Mouse (Mus musculus) midbrain, embryonic 13.5 days (tissue): ENCODE measurements around the gene Npcd. TPM values are rescaled to one million over a fixed set of nuclear protein-coding genes. Genes with fewer than 3 reads are reported as not detected.
A peak's percentile ranks its signal among the peaks of the same experiment; 100 is the strongest.

Experiments used
- ATAC-seq: fragments of 200-750 bp; cut with Nextera tagmentation; 2 replicates; pipeline ENCODE4 v1.8.0; 2017; ENCODE audit warnings: mild to moderate bottlenecking, moderate TSS enrichment, moderate library complexity
- H3K27ac ChIP-seq: fragments of 300-500 bp; sonication (generic); 2 replicates; pipeline ENCODE4 v1.5.1; 2015; ENCODE audit warnings: inconsistent platforms, mild to moderate bottlenecking, moderate library complexity
- H3K27me3 ChIP-seq: fragments of 300-500 bp; sonication (generic); 2 replicates; pipeline ENCODE4 v1.6.1; 2015; ENCODE audit warnings: mild to moderate bottlenecking, inconsistent platforms
- H3K36me3 ChIP-seq: fragments of 300-500 bp; sonication (generic); 2 replicates; pipeline ENCODE4 v1.6.1; 2015; ENCODE audit warnings: mild to moderate bottlenecking, inconsistent platforms
- H3K4me1 ChIP-seq: fragments of 300-500 bp; sonication (generic); replicated peaks from 2 replicates; pipeline ENCODE4 v1.6.1; 2015; ENCODE audit warnings: inconsistent platforms
- H3K4me2 ChIP-seq: fragments of 300-500 bp; sonication (generic); replicated peaks from 2 replicates; pipeline ENCODE4 v1.6.1; 2015; ENCODE audit warnings: moderate library complexity, mild to moderate bottlenecking, inconsistent platforms
- H3K4me3 ChIP-seq: fragments of 300-500 bp; sonication (generic); replicated peaks from 2 replicates; pipeline ENCODE4 v1.5.1; 2015; ENCODE audit warnings: mild to moderate bottlenecking, inconsistent platforms
- H3K9ac ChIP-seq: fragments of 300-500 bp; sonication (generic); replicated peaks from 2 replicates; pipeline ENCODE4 v1.6.1; 2015; ENCODE audit warnings: mild to moderate bottlenecking, inconsistent platforms
- H3K9me3 ChIP-seq: fragments of 300-500 bp; sonication (generic); 2 replicates; pipeline ENCODE4 v1.6.1; 2016; ENCODE audit warnings: mild to moderate bottlenecking, inconsistent platforms
- WGBS: fragments of 180-500 bp; shearing (Covaris S2); methylation state at CpG from one replicate; pipeline ENCODE4 v1.1.7; 2015; 5-methylcytosine and 5-hydroxymethylcytosine counted together
- polyA plus RNA-seq: library from polyadenylated mRNA; unstranded; fragments of >200 nt; fragmentation: Nextera tagmentation; extraction: Ambion mirVana; gene quantifications from 2 replicates; pipeline ENCODE4 v1.2.1, GENCODE M21; 2015

The Npcd gene
- polyA plus RNA-seq, 1 experiment from 2014 or later, result 1.2 TPM

- Histone ChIP-seq H3K4me3 (no peak overlapping the region), H3K9me3 (no peaks in the 10 kb centered on the region), H3K36me3 (no peaks in the 10 kb centered on the region), H3K4me2 (no peak overlapping the region), H3K9ac (0 out of 2 replicates have a peak overlapping the region, but pooled peaks have one; percentile 6), H3K27me3 (no peaks in the 10 kb centered on the region), H3K27ac (no peak overlapping the region), H3K4me1 (peaks cover 19% of the 10 kb centered on the region)
- ATAC-seq, result no peak
- WGBS, result 86% methylated on average over 10 of the region's 10 CpGs
These were observed 88.7 kb downstream of the Npcd start for GRCm38 (mm10) chr15:79745312-79745711.

GRCm38 (mm10) chr15:79744742-79745141 lies 89.3 kb downstream of the Npcd start:
- no peak overlapping the region for H3K4me3 ChIP-seq
- H3K36me3 ChIP-seq, result peaks cover under 1% of the 10 kb centered on the region; the same call in 1 of the 2 replicates
- WGBS, result 84% methylated on average over 8 of the region's 8 CpGs
- no peak overlapping the region for H3K27ac ChIP-seq
- no peak overlapping the region for H3K9ac ChIP-seq
- no peak overlapping the region for H3K4me2 ChIP-seq
- H3K9me3 ChIP-seq, result no peaks in the 10 kb centered on the region
- H3K27me3 ChIP-seq, result no peaks in the 10 kb centered on the region
- peaks cover 25% of the 10 kb centered on the region for H3K4me1 ChIP-seq
- no peak for ATAC-seq

GRCm38 (mm10) chr15:79744001-79744400 lies 90.0 kb downstream of the Npcd start:
- Histone ChIP-seq H3K36me3 (peaks cover 8% of the 10 kb centered on the region), H3K4me3 (no peak overlapping the region), H3K9me3 (no peaks in the 10 kb centered on the region), H3K9ac (no peak overlapping the region), H3K4me1 (peaks cover 31% of the 10 kb centered on the region), H3K27me3 (no peaks in the 10 kb centered on the region), H3K27ac (no peak overlapping the region), H3K4me2 (no peak overlapping the region)
- no peak for ATAC-seq
- 92% methylated on average over 11 of the region's 11 CpGs for WGBS

- no peaks in the 10 kb centered on the region for H3K27me3 ChIP-seq
- H3K9me3 ChIP-seq, result no peaks in the 10 kb centered on the region
- peak overlapping the region; percentile 89 for H3K9ac ChIP-seq
- peaks cover 22% of the 10 kb centered on the region for H3K36me3 ChIP-seq
- H3K4me3 ChIP-seq, result peak overlapping the region; percentile 97
- peaks cover 36% of the 10 kb centered on the region for H3K4me1 ChIP-seq
- peak overlapping the region; percentile 67 for H3K4me2 ChIP-seq
- WGBS, result under 1% methylated on average over 23 of the region's 23 CpGs
- peak overlapping the region; percentile 45; the same call in 1 of the 2 replicates for H3K27ac ChIP-seq
- ATAC-seq, result peak; percentile 68; the same call in 1 of the 2 replicates
These were observed 91.4 kb downstream of the Npcd start for GRCm38 (mm10) chr15:79742706-79743023.

- H3K27me3 ChIP-seq, result no peaks in the 10 kb centered on the region
- H3K4me1 ChIP-seq, result peaks cover 36% of the 10 kb centered on the region
- no peaks in the 10 kb centered on the region for H3K9me3 ChIP-seq
- WGBS, result under 1% methylated on average over 92 of the region's 93 CpGs
- H3K4me3 ChIP-seq, result peak within 1 kb of the TSS; percentile 97
- peak within 1 kb of the TSS; percentile 89 for H3K9ac ChIP-seq
- peak within 1 kb of the TSS; percentile 67 for H3K4me2 ChIP-seq
- H3K36me3 ChIP-seq, result peaks cover 27% of the 10 kb centered on the region
- peak within 1 kb of the TSS; percentile 66 for H3K27ac ChIP-seq
- ATAC-seq, result peak; percentile 97
These were observed 91.9 kb downstream of the Npcd start, which contains the start of gene Sun2 for GRCm38 (mm10) chr15:79741921-79742705. Gene Sun2 (minus strand): TSS chr15:79742536.

GRCm38 (mm10) chr15:79741173-79741858 lies 92.7 kb downstream of the Npcd start:
- Histone ChIP-seq H3K9ac (peak overlapping the region; percentile 89), H3K4me2 (peak overlapping the region; percentile 67), H3K36me3 (peaks cover 35% of the 10 kb centered on the region), H3K27ac (peak overlapping the region; percentile 66; the same call in 1 of the 2 replicates), H3K4me1 (peaks cover 36% of the 10 kb centered on the region), H3K27me3 (no peaks in the 10 kb centered on the region), H3K9me3 (no peaks in the 10 kb centered on the region), H3K4me3 (peak overlapping the region; percentile 97)
- WGBS, result 35% methylated on average over 14 of the region's 14 CpGs
- no peak for ATAC-seq

GRCm38 (mm10) chr15:79740739-79741138 lies 93.3 kb downstream of the Npcd start:
- peaks cover 36% of the 10 kb centered on the region for H3K4me1 ChIP-seq
- H3K4me3 ChIP-seq, result peak overlapping the region; percentile 97
- no peak for ATAC-seq
- H3K9ac ChIP-seq, result peak overlapping the region; percentile 89
- no peaks in the 10 kb centered on the region for H3K9me3 ChIP-seq
- H3K27me3 ChIP-seq, result no peaks in the 10 kb centered on the region
- no peak overlapping the region for H3K27ac ChIP-seq
- peaks cover 39% of the 10 kb centered on the region for H3K36me3 ChIP-seq
- H3K4me2 ChIP-seq, result peak overlapping the region; percentile 67
- WGBS, result 84% methylated on average over 3 of the region's 3 CpGs

Other genes with a start within 250 kb of the Npcd start
- gene Dmc1, start 229.1 kb downstream of the Npcd start, polyA plus RNA-seq, result 0.75 and 1.0 TPM in 2 replicates
- 6.8 and 6.9 TPM in 2 replicates for gene Fam227a, start 175.3 kb downstream of the Npcd start, polyA plus RNA-seq
- gene Cby1, start 175.0 kb downstream of the Npcd start, polyA plus RNA-seq, result 92.4 and 94.9 TPM in 2 replicates
- gene Tomm22, start 163.4 kb downstream of the Npcd start, polyA plus RNA-seq, result 254 and 260 TPM in 2 replicates
- 18.4 and 20.6 TPM in 2 replicates for gene Josd1, start 146.3 kb downstream of the Npcd start, polyA plus RNA-seq
- gene Gtpbp1, start 143.4 kb downstream of the Npcd start, polyA plus RNA-seq, result 42.6 and 49.1 TPM in 2 replicates
- 8.4 and 8.5 TPM in 2 replicates for gene Sun2, start 91.7 kb downstream of the Npcd start, polyA plus RNA-seq
- gene Dnal4, start 56.4 kb downstream of the Npcd start, polyA plus RNA-seq, result 84.8 and 91.6 TPM in 2 replicates
- 18.1 and 18.6 TPM in 2 replicates for gene Nptxr, start 29.5 kb downstream of the Npcd start, polyA plus RNA-seq
- 53.9 and 61.4 TPM in 2 replicates for gene Cbx6, start 451 bp upstream of the Npcd start, polyA plus RNA-seq
- gene Apobec3, start 57.4 kb upstream of the Npcd start, polyA plus RNA-seq, result 3.1 and 3.8 TPM in 2 replicates
- gene Cbx7, start 136.9 kb upstream of the Npcd start, polyA plus RNA-seq, result 3.0 and 4.3 TPM in 2 replicates
- gene Pdgfb, start 180.7 kb upstream of the Npcd start, polyA plus RNA-seq, result 2.1 and 2.3 TPM in 2 replicates